Mouse (Mus musculus): Measurements from ENCODE around the gene Ccl6. TPM values are rescaled to one million over a fixed set of nuclear protein-coding genes. Genes with fewer than 3 reads are reported as not detected.

Ccl6 gene
- polyA plus RNA-seq, 3 experiments from 2014 or later: 1.3 TPM; not detected in 2

GRCm38 (mm10) chr11:83595669-83596455, 3.0 kb upstream of the Ccl6 start:
- no peak for ATAC-seq

- no peak for ATAC-seq
Observed at GRCm38 (mm10) chr11:83593453-83593852, 566 bp upstream of the Ccl6 start.

- ATAC-seq: no peak
Observed at GRCm38 (mm10) chr11:83584232-83584631, 8.7 kb downstream of the Ccl6 start.

GRCm38 (mm10) chr11:83583450-83583754, 9.5 kb downstream of the Ccl6 start:
- no peak for ATAC-seq

GRCm38 (mm10) chr11:83582626-83583449, 10.0 kb downstream of the Ccl6 start:
- no peak for ATAC-seq

- ATAC-seq: no peak
Observed at GRCm38 (mm10) chr11:83581626-83582610, 11.0 kb downstream of the Ccl6 start.

- ATAC-seq: no peak
Observed at GRCm38 (mm10) chr11:83580699-83581232, 12.1 kb downstream of the Ccl6 start.

- ATAC-seq: no peak
Observed at GRCm38 (mm10) chr11:83578999-83579398, 13.9 kb downstream of the Ccl6 start.

- ATAC-seq: no peak
Observed at GRCm38 (mm10) chr11:83578186-83578760, 14.6 kb downstream of the Ccl6 start, which contains the start of gene Ccl9. TSS of gene Ccl9 (minus strand) at chr11:83578636.

GRCm38 (mm10) chr11:83576927-83577555, 15.8 kb downstream of the Ccl6 start:
- ATAC-seq: no peak

- ATAC-seq: no peak
Observed at GRCm38 (mm10) chr11:83572834-83573233, 20.1 kb downstream of the Ccl6 start.

- no peak for ATAC-seq
Observed at GRCm38 (mm10) chr11:83572223-83572622, 20.7 kb downstream of the Ccl6 start.

- no peak for ATAC-seq
Observed at GRCm38 (mm10) chr11:83570189-83570588, 22.7 kb downstream of the Ccl6 start.

- ATAC-seq: no peak
Observed at GRCm38 (mm10) chr11:83569249-83569648, 23.6 kb downstream of the Ccl6 start.

GRCm38 (mm10) chr11:83568786-83569185, 24.1 kb downstream of the Ccl6 start:
- ATAC-seq: no peak

- no peak for ATAC-seq
Observed at GRCm38 (mm10) chr11:83568061-83568460, 24.8 kb downstream of the Ccl6 start.

- ATAC-seq: no peak
Observed at GRCm38 (mm10) chr11:83567311-83567710, 25.6 kb downstream of the Ccl6 start.

- ATAC-seq: no peak
Observed at GRCm38 (mm10) chr11:83566617-83567016, 26.3 kb downstream of the Ccl6 start.

GRCm38 (mm10) chr11:83563754-83564153, 29.1 kb downstream of the Ccl6 start:
- ATAC-seq: no peak

- ATAC-seq: no peak
Observed at GRCm38 (mm10) chr11:83562311-83562887, 30.5 kb downstream of the Ccl6 start.

- no peak for ATAC-seq
Observed at GRCm38 (mm10) chr11:83560405-83560804, 32.5 kb downstream of the Ccl6 start.

Measured in inflammation-experienced regulatory T-cells, adult 6 months (primary cell).